Mouse (Mus musculus) stomach, embryonic 15.5 days (tissue): ENCODE results near the gene Ino80b. TPM values are rescaled to one million over a fixed set of nuclear protein-coding genes. Genes with fewer than 3 reads are reported as not detected.

Experiments used
- ATAC-seq: fragments of 200-750 bp; cut with Nextera tagmentation; 2 replicates; pipeline ENCODE4 v1.8.0; 2017; ENCODE audit warnings: low read depth, moderate number of reproducible peaks, moderate TSS enrichment; ENCODE audit not compliant: insufficient read depth, low FRiP score
- H3K27ac ChIP-seq: fragments of 300-500 bp; sonication (generic); 2 replicates; pipeline ENCODE4 v1.5.1; 2015; ENCODE audit warnings: mild to moderate bottlenecking, inconsistent platforms
- H3K27me3 ChIP-seq: fragments of 300-500 bp; sonication (generic); replicated peaks from 2 replicates; pipeline ENCODE4 v1.6.1; 2015; ENCODE audit warnings: inconsistent platforms
- H3K36me3 ChIP-seq: fragments of 300-500 bp; sonication (generic); 2 replicates; pipeline ENCODE4 v1.6.1; 2015; ENCODE audit warnings: inconsistent platforms
- H3K4me1 ChIP-seq: fragments of 300-500 bp; sonication (generic); 2 replicates; pipeline ENCODE4 v1.6.1; 2015; ENCODE audit warnings: inconsistent platforms
- H3K4me2 ChIP-seq: fragments of 300-500 bp; sonication (generic); 2 replicates; pipeline ENCODE4 v1.6.1; 2015; ENCODE audit warnings: mild to moderate bottlenecking, inconsistent platforms
- H3K4me3 ChIP-seq: fragments of 300-500 bp; sonication (generic); replicated peaks from 2 replicates; pipeline ENCODE4 v1.5.1; 2015; ENCODE audit warnings: inconsistent platforms
- H3K9ac ChIP-seq: fragments of 300-500 bp; sonication (generic); 2 replicates; pipeline ENCODE4 v1.6.1; 2015; ENCODE audit warnings: inconsistent platforms
- H3K9me3 ChIP-seq: fragments of 300-500 bp; sonication (generic); 2 replicates; pipeline ENCODE4 v1.6.1; 2016; ENCODE audit warnings: inconsistent platforms
- WGBS: fragments of 180-500 bp; shearing (Covaris S2); methylation state at CpG from one replicate; pipeline ENCODE4 v1.1.7; 2015; 5-methylcytosine and 5-hydroxymethylcytosine counted together
- polyA plus RNA-seq: library from polyadenylated mRNA; unstranded; fragments of >200 nt; fragmentation: Nextera tagmentation; extraction: Ambion mirVana; gene quantifications from 2 replicates; pipeline ENCODE4 v1.2.1, GENCODE M21; 2015

Ino80b gene
- polyA plus RNA-seq, 1 experiment from 2014 or later, result 11.4 TPM

DNA sequence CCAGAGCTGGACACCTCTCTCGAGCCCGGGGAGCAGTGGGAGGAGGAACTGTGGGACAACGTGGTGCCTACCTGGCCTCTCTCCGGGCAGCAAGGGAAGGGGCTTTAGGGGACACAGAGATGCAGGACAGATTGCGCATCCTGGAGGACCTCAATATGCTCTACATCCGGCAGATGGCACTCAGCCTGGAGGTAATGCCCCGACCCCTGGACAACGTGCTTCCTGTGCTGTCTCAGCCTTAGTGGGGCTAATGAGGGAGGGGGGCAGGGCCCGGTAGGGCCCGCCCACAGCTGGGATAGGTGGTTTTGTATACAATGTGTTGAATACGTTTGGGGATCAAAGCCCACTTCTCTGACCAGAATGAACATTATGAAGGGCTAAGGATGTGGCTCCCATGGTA is 12.8 kb upstream of the Ino80b start:
- no peaks in the 10 kb centered on the region for H3K9me3 ChIP-seq
- no peaks in the 10 kb centered on the region for H3K36me3 ChIP-seq
- peak overlapping the region; percentile 87 for H3K4me2 ChIP-seq
- 3% methylated on average over 11 of the region's 11 CpGs for WGBS
- no peaks in the 10 kb centered on the region for H3K27me3 ChIP-seq
- H3K9ac ChIP-seq, result peak overlapping the region; percentile 67
- H3K4me3 ChIP-seq, result peak overlapping the region; percentile 56
- peak overlapping the region; percentile 100 for H3K27ac ChIP-seq
- peaks cover 48% of the 10 kb centered on the region for H3K4me1 ChIP-seq
- ATAC-seq, result peak; percentile 6; the same call in 1 of the 2 replicates

DNA sequence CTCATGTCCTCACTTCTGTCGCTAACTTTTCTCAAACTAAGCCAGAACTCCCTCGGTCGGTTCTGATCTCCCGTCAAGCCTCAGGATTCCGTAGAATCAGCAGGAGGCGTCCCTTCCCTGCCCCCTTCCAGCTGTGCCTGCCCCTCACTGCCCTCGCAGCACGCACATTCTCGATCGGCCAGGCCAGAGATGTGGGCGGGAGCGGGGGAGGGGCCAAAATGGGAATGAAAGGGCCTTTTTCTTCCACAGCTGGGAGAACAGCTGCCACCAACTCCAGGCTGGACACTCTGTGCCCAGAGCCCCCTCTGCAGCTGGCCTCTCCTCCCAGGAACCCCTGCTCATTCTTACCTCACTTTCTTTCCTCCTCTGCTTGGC is 12.3 kb upstream of the Ino80b start:
- Histone ChIP-seq H3K27ac (peak overlapping the region; percentile 100), H3K27me3 (no peaks in the 10 kb centered on the region), H3K36me3 (no peaks in the 10 kb centered on the region), H3K4me2 (peak overlapping the region; percentile 87), H3K9ac (peak overlapping the region; percentile 67), H3K4me3 (peak overlapping the region; percentile 56), H3K9me3 (no peaks in the 10 kb centered on the region), H3K4me1 (peaks cover 46% of the 10 kb centered on the region)
- ATAC-seq, result peak; percentile 77
- WGBS, result 0% methylated on average over 12 of the region's 12 CpGs

DNA sequence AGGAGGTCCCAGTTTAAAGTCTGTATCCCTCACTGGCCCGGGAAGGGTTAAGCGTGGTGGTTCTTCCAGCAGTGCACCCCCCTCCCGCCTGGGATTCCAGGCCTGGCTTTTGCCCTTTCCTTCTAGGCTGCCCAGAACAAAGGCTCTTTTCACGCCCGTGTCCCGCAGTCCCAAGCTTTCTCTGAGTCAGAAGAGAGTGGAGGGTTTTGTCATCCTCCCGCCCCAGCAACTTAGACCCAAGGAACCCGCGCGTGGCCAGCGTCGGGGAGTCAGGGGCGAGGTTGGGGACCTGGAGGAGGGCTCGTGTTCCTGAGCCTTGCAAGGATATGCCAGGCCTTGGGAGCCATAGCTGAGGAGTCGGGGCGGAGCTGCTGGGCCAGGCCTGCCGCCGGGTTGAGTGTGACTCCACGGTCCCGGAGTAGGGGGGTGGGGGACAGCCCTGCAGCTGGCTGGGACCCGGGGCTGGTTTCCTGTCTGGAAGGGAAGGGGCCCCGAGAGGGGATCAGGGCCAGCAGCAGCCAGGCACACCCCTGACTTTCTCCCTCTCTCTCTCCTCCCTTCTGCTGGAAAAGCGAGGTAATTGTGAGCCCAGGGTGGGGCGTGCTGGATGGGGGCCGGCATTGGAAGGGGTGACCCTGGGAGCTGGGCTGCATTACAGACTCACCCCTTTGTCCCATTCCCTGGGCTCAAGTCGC is 11.8 kb upstream of the Ino80b start:
- Histone ChIP-seq H3K27me3 (no peaks in the 10 kb centered on the region), H3K4me2 (peak overlapping the region; percentile 87), H3K9ac (peak overlapping the region; percentile 67), H3K27ac (peak overlapping the region; percentile 100), H3K9me3 (no peaks in the 10 kb centered on the region), H3K4me3 (peak overlapping the region; percentile 56), H3K36me3 (no peaks in the 10 kb centered on the region), H3K4me1 (peaks cover 45% of the 10 kb centered on the region)
- WGBS, result under 1% methylated on average over 26 of the region's 26 CpGs
- ATAC-seq, result peak; percentile 75

DNA sequence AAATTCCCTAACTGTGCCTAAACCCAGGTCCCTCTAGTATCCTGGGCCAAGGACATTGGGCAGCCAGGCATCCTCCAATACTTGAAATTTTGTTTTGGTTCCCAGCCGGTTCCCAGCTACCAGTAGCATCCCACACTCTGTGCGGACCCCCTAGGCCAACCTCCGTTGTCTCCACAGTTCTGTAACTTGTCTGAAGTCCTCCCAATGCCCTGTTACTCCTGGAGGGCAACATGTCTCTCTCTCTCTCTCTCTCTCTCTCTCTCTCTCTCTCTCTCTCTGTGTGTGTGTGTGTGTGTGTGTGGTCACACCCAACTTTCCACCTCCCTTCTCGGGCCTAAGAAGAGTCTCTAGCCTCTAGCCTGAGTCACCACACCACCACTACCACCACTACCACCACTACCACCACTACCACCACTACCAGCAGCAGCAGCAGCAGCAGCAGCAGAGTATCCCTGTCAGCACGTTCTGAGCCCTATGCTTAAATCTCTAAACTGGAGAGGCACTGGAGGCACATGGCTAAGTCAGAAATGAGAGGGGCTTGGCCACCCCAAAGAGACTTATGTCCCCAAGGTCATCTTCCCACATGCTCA is 11.2 kb upstream of the Ino80b start:
- Histone ChIP-seq H3K36me3 (no peaks in the 10 kb centered on the region), H3K4me2 (peak overlapping the region; percentile 87), H3K9me3 (no peaks in the 10 kb centered on the region), H3K4me3 (peak overlapping the region; percentile 56), H3K27me3 (no peaks in the 10 kb centered on the region), H3K4me1 (peaks cover 46% of the 10 kb centered on the region), H3K27ac (peak overlapping the region; percentile 100), H3K9ac (peak overlapping the region; percentile 67)
- WGBS, result 15% methylated on average over 5 of the region's 5 CpGs
- no peak for ATAC-seq

DNA sequence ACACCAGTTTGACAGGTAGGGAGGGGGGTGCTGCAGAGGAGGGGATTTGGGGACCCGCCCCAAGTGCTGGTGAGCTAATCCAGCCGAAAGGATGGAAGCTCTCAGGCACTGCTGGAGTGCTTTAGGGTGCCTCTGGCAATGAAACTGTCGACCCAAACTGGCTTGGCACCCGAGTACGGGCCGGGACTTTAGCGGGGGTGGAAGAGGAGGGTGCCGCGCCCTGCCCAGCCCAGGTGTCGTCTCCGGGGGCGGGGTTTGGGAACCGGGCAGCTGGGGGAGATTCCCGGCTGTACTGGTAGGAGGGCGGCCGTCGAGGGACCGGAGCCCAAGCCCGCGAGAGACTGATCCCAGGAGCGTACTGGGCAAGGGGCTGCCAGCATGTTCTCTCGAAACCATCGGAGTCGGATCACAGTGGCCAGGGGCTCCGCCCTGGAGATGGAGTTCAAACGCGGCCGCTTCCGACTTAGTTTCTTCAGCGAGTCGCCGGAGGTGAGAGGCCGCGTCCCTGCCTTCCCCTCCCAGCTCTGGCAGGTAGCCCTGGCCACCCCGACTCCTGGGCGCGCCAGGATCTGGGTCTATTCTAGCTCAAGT is 10.4 kb upstream of the Ino80b start:
- Histone ChIP-seq H3K27ac (peak overlapping the region; percentile 100), H3K36me3 (no peaks in the 10 kb centered on the region), H3K4me1 (peaks cover 53% of the 10 kb centered on the region), H3K4me3 (peak overlapping the region; percentile 56), H3K9ac (peak overlapping the region; percentile 67), H3K27me3 (no peaks in the 10 kb centered on the region), H3K9me3 (no peaks in the 10 kb centered on the region), H3K4me2 (peak overlapping the region; percentile 87)
- no peak for ATAC-seq
- 7% methylated on average over 37 of the region's 37 CpGs for WGBS

DNA sequence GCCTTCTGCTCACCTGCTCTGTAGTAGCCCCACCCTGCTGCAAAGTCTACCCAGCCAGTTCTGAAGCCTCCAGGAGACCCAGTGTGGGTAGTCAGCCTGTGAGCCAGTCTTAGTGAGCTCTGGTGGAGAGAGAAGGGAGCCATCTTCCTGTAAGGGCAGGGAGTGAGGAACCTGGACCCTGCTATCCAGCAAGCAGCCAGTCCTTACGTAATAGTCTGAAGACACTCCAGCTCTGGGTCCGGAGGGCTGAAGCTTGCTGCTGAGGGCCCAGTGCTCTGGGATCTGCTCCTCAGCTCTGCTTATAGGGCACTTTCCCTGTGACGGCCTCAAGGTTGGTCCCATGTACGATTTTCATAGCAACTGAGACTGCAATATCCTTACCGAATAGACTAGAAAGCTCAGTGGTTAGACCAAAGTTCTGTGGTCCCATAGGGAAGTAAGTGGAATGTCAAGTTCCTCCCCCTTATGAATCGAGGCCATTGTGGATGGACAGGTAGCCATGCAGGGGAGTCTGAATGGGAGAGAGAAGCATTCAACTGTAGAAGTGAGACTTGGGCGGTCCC is 9.8 kb upstream of the Ino80b start, which contains the start of gene Rtkn:
Gene Rtkn (plus strand): TSS at position 513 of the 563 bp plus-strand sequence.
- ATAC-seq, result no peak
- no peaks in the 10 kb centered on the region for H3K27me3 ChIP-seq
- peak within 1 kb of the TSS; percentile 100 for H3K27ac ChIP-seq
- H3K4me3 ChIP-seq, result peak within 1 kb of the TSS; percentile 56
- WGBS, result 59% methylated on average over 7 of the region's 7 CpGs
- peak within 1 kb of the TSS; percentile 87 for H3K4me2 ChIP-seq
- H3K36me3 ChIP-seq, result no peaks in the 10 kb centered on the region
- H3K9me3 ChIP-seq, result no peaks in the 10 kb centered on the region
- H3K4me1 ChIP-seq, result peaks cover 53% of the 10 kb centered on the region
- peak within 1 kb of the TSS; percentile 67 for H3K9ac ChIP-seq

DNA sequence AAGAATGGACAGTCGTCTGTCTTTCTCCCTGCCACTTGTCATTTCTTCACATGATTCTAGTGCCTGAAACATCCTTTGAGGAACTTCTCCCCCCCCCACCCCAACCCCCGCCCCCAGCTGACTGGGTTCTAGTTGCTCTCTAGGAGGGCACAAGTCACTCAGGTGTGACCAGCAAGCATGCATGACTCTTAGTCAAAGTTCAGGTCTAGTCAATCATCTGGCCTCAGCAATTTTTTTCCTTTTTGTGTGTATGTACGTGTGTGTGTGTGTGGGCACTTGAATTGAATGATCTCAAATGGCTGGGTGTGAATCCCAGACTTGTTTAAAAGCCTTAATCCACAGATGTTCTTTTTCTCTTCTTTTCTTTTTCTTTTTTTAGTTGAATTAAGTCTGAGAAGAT is 9.0 kb upstream of the Ino80b start:
- peaks cover 50% of the 10 kb centered on the region for H3K4me1 ChIP-seq
- no peak for ATAC-seq
- H3K36me3 ChIP-seq, result no peaks in the 10 kb centered on the region
- no peak overlapping the region for H3K4me2 ChIP-seq
- no peak overlapping the region for H3K9ac ChIP-seq
- no peak overlapping the region for H3K4me3 ChIP-seq
- H3K9me3 ChIP-seq, result no peaks in the 10 kb centered on the region
- H3K27ac ChIP-seq, result no peak overlapping the region
- no peaks in the 10 kb centered on the region for H3K27me3 ChIP-seq
- WGBS, result 60% methylated on average over 3 of the region's 3 CpGs

DNA sequence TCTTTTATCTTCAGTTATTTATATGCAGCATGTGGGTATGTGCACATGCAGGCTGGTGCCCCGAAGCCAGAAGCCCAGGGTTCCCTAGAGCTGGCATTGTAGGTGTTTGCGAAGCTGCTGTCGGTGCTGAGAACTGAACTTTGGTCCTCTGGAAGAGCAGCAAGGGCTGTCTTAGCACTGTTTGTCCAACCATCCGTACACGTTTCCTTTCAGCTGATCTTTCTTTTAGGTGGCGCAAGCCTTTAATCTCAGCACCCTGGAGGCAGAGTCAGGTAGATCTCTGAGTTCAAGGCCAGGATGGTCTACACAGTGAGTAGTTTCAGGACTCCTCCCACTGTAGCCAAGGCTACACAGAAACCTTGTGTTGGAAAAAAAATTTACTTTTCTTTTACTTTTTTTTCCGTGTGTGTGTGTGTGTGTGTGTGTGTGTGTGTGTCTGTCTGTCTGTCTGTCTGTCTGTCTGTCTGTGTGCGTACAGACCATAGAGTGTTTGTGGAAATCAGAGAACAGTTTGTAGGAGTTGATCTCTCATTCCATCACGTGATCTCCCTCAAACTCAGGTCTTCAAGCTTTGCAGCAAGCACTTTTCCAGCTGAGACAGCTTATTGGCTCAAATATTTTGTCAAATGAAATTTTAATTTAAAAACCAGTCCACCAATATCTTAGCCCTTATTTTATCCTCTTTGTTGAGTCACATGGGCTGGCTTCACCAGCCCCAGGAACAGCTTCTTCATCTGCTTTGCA is 7.1 kb upstream of the Ino80b start:
- H3K9ac ChIP-seq, result no peak overlapping the region
- peaks cover 33% of the 10 kb centered on the region for H3K4me1 ChIP-seq
- H3K36me3 ChIP-seq, result no peaks in the 10 kb centered on the region
- peak overlapping the region; percentile 82 for H3K27ac ChIP-seq
- no peak overlapping the region for H3K4me3 ChIP-seq
- H3K27me3 ChIP-seq, result no peaks in the 10 kb centered on the region
- WGBS, result 71% methylated on average over 9 of the region's 9 CpGs
- no peaks in the 10 kb centered on the region for H3K9me3 ChIP-seq
- ATAC-seq, result no peak
- no peak overlapping the region for H3K4me2 ChIP-seq

DNA sequence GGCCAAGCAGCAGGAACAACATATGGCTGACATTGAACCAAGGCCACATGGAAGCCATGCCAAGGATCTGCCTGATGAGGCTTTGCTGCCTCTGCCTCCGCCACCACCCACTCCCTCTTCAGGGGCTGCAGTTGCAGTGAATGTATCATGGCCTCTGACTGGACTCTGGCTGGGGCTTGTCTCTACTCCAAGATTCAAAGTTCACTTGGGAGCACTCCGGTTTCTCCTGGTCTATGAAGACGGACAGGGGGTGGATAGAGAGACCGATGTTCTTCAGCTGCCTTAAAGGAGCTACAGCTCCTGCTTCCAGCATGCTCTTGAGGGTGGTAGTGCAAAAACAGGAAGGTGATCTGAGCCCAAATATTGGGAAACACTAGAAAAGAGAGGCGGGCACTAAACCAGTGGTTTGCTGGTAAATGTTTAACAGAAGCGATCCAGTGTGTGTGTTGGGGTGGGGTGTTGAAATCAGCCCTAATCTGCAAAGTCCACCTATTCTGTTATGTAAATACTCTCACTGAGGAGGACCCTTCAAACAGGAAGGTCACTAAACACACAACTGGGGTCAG is 6.3 kb upstream of the Ino80b start:
- no peak overlapping the region for H3K9ac ChIP-seq

DNA sequence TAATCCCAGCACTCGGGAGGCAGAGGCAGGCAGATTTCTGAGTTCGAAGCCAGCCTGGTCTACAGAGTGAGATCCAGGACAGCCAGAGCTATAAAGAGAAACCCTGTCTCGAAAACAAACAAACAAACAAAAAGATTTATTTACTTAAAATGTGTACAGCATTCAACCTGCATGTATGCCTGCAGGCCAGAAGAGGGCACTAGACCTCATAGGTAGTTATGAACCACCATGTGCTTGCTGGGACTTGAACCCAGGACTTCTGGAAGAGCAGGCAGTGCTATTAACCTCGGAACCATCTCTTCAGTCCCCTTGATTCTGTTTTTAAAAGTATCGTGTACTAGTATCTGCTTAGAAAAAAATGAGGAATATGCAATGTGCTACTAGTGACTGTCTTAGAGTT is 2.2 kb upstream of the Ino80b start:
- Histone ChIP-seq H3K9ac (no peak overlapping the region), H3K4me3 (no peak overlapping the region), H3K36me3 (no peaks in the 10 kb centered on the region), H3K4me1 (peaks cover 33% of the 10 kb centered on the region), H3K9me3 (no peaks in the 10 kb centered on the region), H3K27ac (no peak overlapping the region), H3K4me2 (no peak overlapping the region), H3K27me3 (no peaks in the 10 kb centered on the region)
- ATAC-seq, result no peak
- WGBS, result 93% methylated on average over 5 of the region's 5 CpGs

More for the DNA sequence above, 6.3 kb upstream of the Ino80b start:
- peak overlapping the region; percentile 82 for H3K27ac ChIP-seq
- WGBS, result 46% methylated on average over 6 of the region's 6 CpGs
- H3K4me2 ChIP-seq, result 0 out of 2 replicates have a peak overlapping the region, but pooled peaks have one; percentile 6
- no peaks in the 10 kb centered on the region for H3K27me3 ChIP-seq
- H3K9me3 ChIP-seq, result no peaks in the 10 kb centered on the region
- H3K4me3 ChIP-seq, result no peak overlapping the region
- no peaks in the 10 kb centered on the region for H3K36me3 ChIP-seq
- peaks cover 33% of the 10 kb centered on the region for H3K4me1 ChIP-seq
- peak; percentile 69 for ATAC-seq

DNA sequence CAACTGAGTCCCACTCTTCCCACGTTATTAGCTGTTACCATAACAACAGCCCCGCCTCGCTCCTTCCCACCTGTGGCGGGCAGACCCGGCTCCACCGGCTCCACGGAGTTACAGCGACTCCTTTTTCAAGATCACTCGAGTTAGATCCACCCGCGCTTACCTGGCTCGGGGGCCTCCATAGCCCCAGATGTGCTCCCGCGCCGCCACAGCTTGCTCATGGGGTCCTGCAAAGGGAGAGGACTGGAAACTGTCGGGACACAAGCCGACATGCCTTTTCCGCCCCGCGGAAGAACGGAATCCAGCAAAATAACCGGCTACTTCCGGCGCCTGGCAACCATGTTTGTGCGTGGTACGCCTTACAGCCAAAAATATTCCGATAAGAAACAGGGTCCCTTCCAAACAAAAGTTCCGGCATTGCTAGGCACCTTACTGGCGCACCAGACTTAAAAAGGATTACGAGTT is 349 bp downstream of the Ino80b start:
- Histone ChIP-seq H3K27me3 (no peaks in the 10 kb centered on the region), H3K9me3 (no peaks in the 10 kb centered on the region), H3K9ac (peak overlapping the region; percentile 60), H3K4me1 (peaks cover 32% of the 10 kb centered on the region), H3K4me3 (peak overlapping the region; percentile 71), H3K4me2 (peak overlapping the region; percentile 89), H3K36me3 (no peaks in the 10 kb centered on the region; the same call in 1 of the 2 replicates), H3K27ac (peak overlapping the region; percentile 75)
- under 1% methylated on average over 30 of the region's 30 CpGs for WGBS
- 0 out of 2 replicates have a peak, but pooled peaks have one; percentile 3 for ATAC-seq
